Mouse (Mus musculus) embryonic facial prominence, embryonic 15.5 days (tissue): ENCODE data around the gene Ppp1r37. TPM values are rescaled to one million over a fixed set of nuclear protein-coding genes. Genes with fewer than 3 reads are reported as not detected.

ENCODE experiments used
- ATAC-seq: fragments of 200-750 bp; cut with Nextera tagmentation; 2 replicates; pipeline ENCODE4 v1.8.0; 2017; ENCODE audit warnings: low read depth, moderate TSS enrichment; ENCODE audit not compliant: insufficient number of reproducible peaks, low FRiP score, low TSS enrichment
- H3K27ac ChIP-seq: fragments of 300-500 bp; sonication (generic); replicated peaks from 2 replicates; pipeline ENCODE4 v1.5.1; 2015; ENCODE audit warnings: mild to moderate bottlenecking, inconsistent platforms
- H3K27me3 ChIP-seq: fragments of 300-500 bp; sonication (generic); 2 replicates; pipeline ENCODE4 v1.6.1; 2015; ENCODE audit warnings: inconsistent platforms
- H3K36me3 ChIP-seq: fragments of 300-500 bp; sonication (generic); 2 replicates; pipeline ENCODE4 v1.6.1; 2015; ENCODE audit warnings: mild to moderate bottlenecking, inconsistent platforms
- H3K4me1 ChIP-seq: fragments of 300-500 bp; sonication (generic); 2 replicates; pipeline ENCODE4 v1.6.1; 2015; ENCODE audit warnings: inconsistent platforms
- H3K4me2 ChIP-seq: fragments of 300-500 bp; sonication (generic); replicated peaks from 2 replicates; pipeline ENCODE4 v1.6.1; 2015; ENCODE audit warnings: mild to moderate bottlenecking, inconsistent platforms
- H3K4me3 ChIP-seq: fragments of 300-500 bp; sonication (generic); replicated peaks from 2 replicates; pipeline ENCODE4 v1.5.1; 2015; ENCODE audit warnings: mild to moderate bottlenecking, inconsistent platforms
- H3K9ac ChIP-seq: fragments of 300-500 bp; sonication (generic); 2 replicates; pipeline ENCODE4 v1.6.1; 2015; ENCODE audit warnings: inconsistent platforms
- H3K9me3 ChIP-seq: fragments of 300-500 bp; sonication (generic); replicated peaks from 2 replicates; pipeline ENCODE4 v1.6.1; 2016; ENCODE audit warnings: inconsistent platforms
- WGBS: fragments of 180-500 bp; shearing (Covaris S2); methylation state at CpG from one replicate; pipeline ENCODE4 v1.1.7; 2015; 5-methylcytosine and 5-hydroxymethylcytosine counted together
- polyA plus RNA-seq: library from polyadenylated mRNA; unstranded; fragments of >200 nt; fragmentation: Nextera tagmentation; extraction: Ambion mirVana; gene quantifications from 2 replicates; pipeline ENCODE4 v1.2.1, GENCODE M21; 2015

The Ppp1r37 gene
- polyA plus RNA-seq, 1 experiment from 2014 or later: 36.0 TPM

DNA sequence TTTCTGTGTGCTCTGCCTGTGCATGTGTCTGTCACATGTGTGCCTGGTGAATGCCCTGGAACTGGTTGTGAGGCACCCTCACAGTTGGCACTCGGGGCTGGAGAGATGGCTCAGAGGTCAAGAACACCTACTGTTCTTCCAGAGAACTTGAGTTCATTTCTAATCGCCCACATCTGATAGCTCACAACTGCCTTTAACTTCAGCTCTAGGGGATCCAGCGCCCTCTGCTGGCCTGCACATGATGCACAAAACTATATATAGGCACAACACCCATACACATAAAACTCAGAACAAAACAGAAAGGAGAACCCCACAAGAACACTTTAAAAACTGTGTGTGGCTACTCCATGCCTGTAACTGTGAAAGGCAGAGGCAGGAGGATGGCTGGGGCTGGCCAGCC lies 26.3 kb upstream of the Ppp1r37 start:
- WGBS: 51% methylated on average over 3 of the region's 3 CpGs
- Histone ChIP-seq H3K9me3 (no peaks in the 10 kb centered on the region), H3K36me3 (peaks cover 98% of the 10 kb centered on the region)

GRCm38 (mm10) chr7:19586269-19586668 lies 23.4 kb upstream of the Ppp1r37 start:
- no peaks in the 10 kb centered on the region for H3K9me3 ChIP-seq
- H3K27me3 ChIP-seq: no peaks in the 10 kb centered on the region
- no peak overlapping the region for H3K4me3 ChIP-seq
- no peaks in the 10 kb centered on the region for H3K4me1 ChIP-seq
- ATAC-seq: no peak
- WGBS: 82% methylated on average over 46 of the region's 46 CpGs
- H3K36me3 ChIP-seq: peaks cover 95% of the 10 kb centered on the region
- no peak overlapping the region for H3K9ac ChIP-seq
- no peak overlapping the region for H3K4me2 ChIP-seq
- H3K27ac ChIP-seq: no peak overlapping the region

More for the DNA sequence above, 26.3 kb upstream of the Ppp1r37 start:
- no peak overlapping the region for H3K4me2 ChIP-seq
- no peak overlapping the region for H3K4me3 ChIP-seq
- H3K9ac ChIP-seq: no peak overlapping the region
- H3K27ac ChIP-seq: no peak overlapping the region
- no peaks in the 10 kb centered on the region for H3K4me1 ChIP-seq
- no peaks in the 10 kb centered on the region for H3K27me3 ChIP-seq
- no peak for ATAC-seq

DNA sequence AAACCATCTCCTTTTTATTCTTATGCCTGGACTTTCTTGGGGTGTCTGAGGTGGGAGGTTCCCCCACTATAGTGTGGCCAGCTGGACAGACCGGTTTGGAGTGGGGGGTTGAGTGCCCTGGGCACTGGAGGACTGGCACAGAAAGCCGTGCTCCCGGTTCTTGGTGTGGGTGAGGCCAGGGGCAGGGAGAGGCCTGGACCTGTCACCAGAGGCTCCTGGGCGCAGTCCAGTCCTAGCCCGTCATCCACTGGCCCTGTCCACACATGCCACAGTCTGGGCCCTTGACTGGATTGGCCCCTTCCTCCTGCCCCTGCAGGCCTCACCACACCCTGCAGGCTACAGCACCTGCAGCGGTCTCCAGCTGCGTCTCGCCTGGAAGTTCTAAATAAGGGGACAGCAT lies 17.8 kb upstream of the Ppp1r37 start:
- Histone ChIP-seq H3K9ac (no peak overlapping the region), H3K27me3 (peaks cover 31% of the 10 kb centered on the region), H3K27ac (no peak overlapping the region), H3K36me3 (peaks cover 53% of the 10 kb centered on the region), H3K4me2 (no peak overlapping the region), H3K9me3 (no peaks in the 10 kb centered on the region), H3K4me1 (peaks cover 33% of the 10 kb centered on the region), H3K4me3 (no peak overlapping the region)
- ATAC-seq: no peak
- 73% methylated on average over 8 of the region's 8 CpGs for WGBS

DNA sequence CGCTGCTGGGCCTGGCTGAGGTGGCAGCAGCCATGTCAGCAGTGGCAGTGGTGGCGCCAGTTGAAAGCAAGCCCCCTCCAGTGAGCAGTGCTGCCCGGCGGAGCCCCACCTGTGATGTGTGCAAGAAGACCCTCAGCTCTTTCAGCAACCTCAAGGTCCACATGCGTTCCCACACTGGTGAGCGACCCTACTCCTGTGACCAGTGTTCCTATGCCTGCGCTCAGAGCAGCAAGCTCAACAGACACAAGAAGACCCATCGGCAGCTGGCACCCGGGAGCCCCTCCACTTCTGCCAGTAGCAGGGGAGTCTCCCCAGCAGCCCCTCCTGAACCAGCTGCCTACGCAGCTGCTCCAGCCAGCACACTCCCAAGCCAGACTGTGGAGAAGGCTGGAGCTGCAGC lies 16.9 kb upstream of the Ppp1r37 start:
- WGBS: 81% methylated on average over 10 of the region's 10 CpGs
- Histone ChIP-seq H3K27ac (no peak overlapping the region), H3K4me3 (no peak overlapping the region), H3K9ac (no peak overlapping the region), H3K9me3 (no peaks in the 10 kb centered on the region), H3K4me2 (no peak overlapping the region), H3K4me1 (peaks cover 33% of the 10 kb centered on the region), H3K27me3 (peaks cover 33% of the 10 kb centered on the region), H3K36me3 (peaks cover 45% of the 10 kb centered on the region)
- no peak for ATAC-seq

DNA sequence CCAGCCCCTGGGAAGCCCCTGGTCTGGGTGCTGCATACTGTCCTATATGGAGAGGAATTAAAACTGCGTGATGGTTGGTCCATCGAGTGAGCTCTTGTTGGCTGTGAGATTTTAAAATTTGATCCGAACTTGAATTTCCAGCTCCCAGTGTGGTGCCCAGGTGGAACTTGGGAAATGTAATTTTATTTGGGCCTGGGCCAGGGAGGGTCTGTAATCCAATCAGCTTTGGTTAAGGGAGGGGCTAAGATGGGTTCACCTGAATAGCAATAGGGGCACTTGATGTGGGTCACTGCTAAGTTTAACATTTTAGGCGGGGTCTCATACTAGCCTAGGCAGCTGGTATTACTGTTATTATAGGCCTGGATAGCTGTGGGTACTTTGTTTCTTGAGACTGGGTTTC lies 15.6 kb upstream of the Ppp1r37 start:
- Histone ChIP-seq H3K9me3 (no peaks in the 10 kb centered on the region), H3K4me2 (peak overlapping the region; percentile 73; the same call in 1 of the 2 replicates), H3K9ac (no peak overlapping the region), H3K4me1 (peaks cover 33% of the 10 kb centered on the region), H3K27me3 (peaks cover 33% of the 10 kb centered on the region), H3K36me3 (peaks cover 31% of the 10 kb centered on the region), H3K27ac (no peak overlapping the region), H3K4me3 (0 out of 2 replicates have a peak overlapping the region, but pooled peaks have one; percentile 39)
- ATAC-seq: no peak
- 47% methylated on average over 4 of the region's 4 CpGs for WGBS

DNA sequence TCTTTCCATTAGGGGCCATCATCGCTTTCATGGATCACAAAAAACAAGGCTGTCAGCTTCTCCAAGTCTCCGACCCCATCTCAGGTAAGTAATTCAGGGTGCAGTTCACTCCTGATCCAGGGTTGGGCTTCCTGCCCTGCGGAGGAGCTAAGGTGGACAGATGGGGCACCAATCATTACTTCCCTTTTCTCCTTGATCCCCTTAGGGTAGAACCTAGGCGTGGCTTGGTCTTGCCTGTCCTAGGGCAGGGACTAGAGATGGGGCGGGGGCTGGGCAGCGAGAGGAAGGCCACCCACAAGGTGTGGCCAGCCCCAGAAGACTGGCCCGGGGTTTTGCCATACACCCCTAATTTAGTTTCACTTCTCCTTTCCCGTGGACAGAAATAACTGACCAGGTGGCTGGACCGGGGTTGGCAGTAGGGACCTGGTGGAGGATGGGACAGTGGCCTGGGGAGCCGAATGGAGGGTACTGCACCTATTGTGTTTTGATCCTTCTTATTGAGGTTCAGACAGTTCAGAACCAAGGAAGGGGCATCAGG lies 15.1 kb upstream of the Ppp1r37 start:
- Histone ChIP-seq H3K4me2 (peak overlapping the region; percentile 73), H3K9ac (no peak overlapping the region)
- 18% methylated on average over 10 of the region's 10 CpGs for WGBS

DNA sequence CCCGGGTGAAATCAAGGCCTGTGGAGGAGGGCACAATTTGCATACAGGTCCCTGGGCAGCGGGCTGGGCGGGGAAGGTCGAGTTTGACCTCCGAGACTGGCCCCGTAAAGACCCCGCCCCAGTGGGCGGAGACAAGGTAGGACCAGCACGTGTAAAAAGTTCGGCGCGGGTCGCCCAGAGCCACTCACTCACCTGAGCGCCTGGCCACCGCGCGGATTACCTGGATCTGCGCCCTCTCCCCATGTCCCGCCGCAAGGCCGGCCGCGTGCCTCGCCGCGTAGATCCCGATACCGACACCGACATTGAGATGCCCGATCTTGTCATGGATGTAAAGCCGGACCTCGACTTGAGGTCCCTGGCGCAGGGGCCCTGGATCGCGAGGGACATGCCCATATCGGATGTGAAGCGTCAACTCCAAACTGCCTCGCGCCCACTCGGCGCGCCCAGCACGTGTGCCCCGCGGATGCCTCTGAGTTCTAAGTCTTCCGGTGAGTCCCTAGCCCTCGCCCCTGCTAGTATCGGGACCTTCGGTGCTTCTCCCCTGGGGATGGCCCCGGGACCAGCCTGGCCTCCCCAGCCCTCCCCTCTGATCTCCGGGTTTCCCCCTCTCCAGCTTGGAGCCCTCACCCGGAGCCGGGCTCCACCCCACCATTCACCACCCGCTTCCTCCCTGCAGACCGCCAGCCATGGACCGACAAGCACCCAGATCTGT lies 14.4 kb upstream of the Ppp1r37 start, which contains the start of the genes Zfp296 and Gemin7:
Gene Zfp296 (plus strand): TSS at position 147 of the 712 bp plus-strand sequence.
Gene Gemin7 (minus strand): TSS at position 455 of the 712 bp plus-strand sequence.
- Histone ChIP-seq H3K4me1 (peaks cover 37% of the 10 kb centered on the region), H3K27me3 (peaks cover 33% of the 10 kb centered on the region)
- no peak for ATAC-seq

More for the DNA sequence above, 15.1 kb upstream of the Ppp1r37 start:
- Histone ChIP-seq H3K27me3 (peaks cover 33% of the 10 kb centered on the region), H3K4me3 (peak overlapping the region; percentile 39), H3K4me1 (peaks cover 33% of the 10 kb centered on the region), H3K9me3 (no peaks in the 10 kb centered on the region), H3K36me3 (peaks cover 27% of the 10 kb centered on the region), H3K27ac (no peak overlapping the region)
- ATAC-seq: no peak

GRCm38 (mm10) chr7:19575559-19575958 lies 12.7 kb upstream of the Ppp1r37 start:
- Histone ChIP-seq H3K9ac (no peak overlapping the region), H3K4me2 (no peak overlapping the region), H3K4me3 (no peak overlapping the region), H3K27me3 (peaks cover 33% of the 10 kb centered on the region), H3K4me1 (peaks cover 45% of the 10 kb centered on the region), H3K27ac (no peak overlapping the region), H3K36me3 (peaks cover 8% of the 10 kb centered on the region), H3K9me3 (no peaks in the 10 kb centered on the region)
- WGBS: 72% methylated on average over 3 of the region's 3 CpGs
- no peak for ATAC-seq

More for the DNA sequence above, 14.4 kb upstream of the Ppp1r37 start, which contains the start of the genes Zfp296 and Gemin7:
- WGBS: 1% methylated on average over 56 of the region's 56 CpGs
- peaks cover 23% of the 10 kb centered on the region for H3K36me3 ChIP-seq
- no peak within 1 kb of the TSS for H3K27ac ChIP-seq
- peak within 1 kb of the TSS; percentile 39 for H3K4me3 ChIP-seq
- peak within 1 kb of the TSS; percentile 10; the same call in 1 of the 2 replicates for H3K9ac ChIP-seq
- no peaks in the 10 kb centered on the region for H3K9me3 ChIP-seq
- H3K4me2 ChIP-seq: peak within 1 kb of the TSS; percentile 73

- WGBS: 18% methylated on average over 16 of the region's 16 CpGs
- Histone ChIP-seq H3K4me2 (peak overlapping the region; percentile 84), H3K36me3 (peaks cover 20% of the 10 kb centered on the region), H3K27ac (peak overlapping the region; percentile 88; the same call in 1 of the 2 replicates), H3K4me1 (peaks cover 30% of the 10 kb centered on the region), H3K9ac (peak overlapping the region; percentile 68), H3K27me3 (peaks cover 32% of the 10 kb centered on the region), H3K9me3 (no peaks in the 10 kb centered on the region), H3K4me3 (peak overlapping the region; percentile 76)
- ATAC-seq: no peak
Observed at GRCm38 (mm10) chr7:19573776-19574140, 10.9 kb upstream of the Ppp1r37 start.

GRCm38 (mm10) chr7:19572926-19573775 lies 10.3 kb upstream of the Ppp1r37 start:
- H3K4me2 ChIP-seq: peak overlapping the region; percentile 84
- ATAC-seq: peak; percentile 87

GRCm38 (mm10) chr7:19569647-19570046 lies 6.8 kb upstream of the Ppp1r37 start:
- H3K9ac ChIP-seq: no peak overlapping the region
- 68% methylated on average over 3 of the region's 3 CpGs for WGBS
- no peak overlapping the region for H3K27ac ChIP-seq
- ATAC-seq: no peak
- H3K27me3 ChIP-seq: no peaks in the 10 kb centered on the region
- H3K4me3 ChIP-seq: no peak overlapping the region
- H3K4me2 ChIP-seq: no peak overlapping the region
- peaks cover 15% of the 10 kb centered on the region for H3K4me1 ChIP-seq
- H3K9me3 ChIP-seq: no peaks in the 10 kb centered on the region
- H3K36me3 ChIP-seq: peaks cover 42% of the 10 kb centered on the region

More at GRCm38 (mm10) chr7:19572926-19573775, 10.3 kb upstream of the Ppp1r37 start:
- H3K9me3 ChIP-seq: no peaks in the 10 kb centered on the region
- peaks cover 26% of the 10 kb centered on the region for H3K27me3 ChIP-seq
- H3K9ac ChIP-seq: peak overlapping the region; percentile 68
- H3K27ac ChIP-seq: peak overlapping the region; percentile 88
- under 1% methylated on average over 53 of the region's 53 CpGs for WGBS
- peaks cover 25% of the 10 kb centered on the region for H3K36me3 ChIP-seq
- H3K4me1 ChIP-seq: peaks cover 28% of the 10 kb centered on the region
- H3K4me3 ChIP-seq: peak overlapping the region; percentile 76
